Comparison of ENCODE assay signal across 8 mouse cellular contexts in genomic region chr6:30468684-30469083, GRCm38 (mm10). TPM values are rescaled to one million over a fixed set of nuclear protein-coding genes. Genes with fewer than 3 reads are reported as not detected.
DNase-seq lines count a peak whose midpoint lies in the region; ATAC-seq and TF ChIP-seq lines count a peak whose summit lies in the region.

No protein-coding gene starts in this region.

- no peak for ATAC-seq in neural tube, embryonic 11.5 days (ENCODE audit: insufficient read depth, low FRiP score, low TSS enrichment)
- ATAC-seq in embryonic facial prominence, embryonic 12.5 days (ENCODE audit: insufficient number of reproducible peaks, insufficient read depth, low FRiP score, low TSS enrichment) = no peak
- no peak for ATAC-seq in hindbrain, embryonic 12.5 days (ENCODE audit: low FRiP score)
- no peak for ATAC-seq in liver, postnatal 0 days
- no peak for ATAC-seq in inflammation-experienced regulatory T-cells, adult 6 months

- H3K9ac ChIP-seq in neural tube, embryonic 11.5 days (ENCODE audit: low read length) = no peak overlapping the region
- H3K9ac ChIP-seq in embryonic facial prominence, embryonic 12.5 days = no peak overlapping the region
- H3K9ac ChIP-seq in hindbrain, embryonic 12.5 days = no peak overlapping the region
- H3K9ac ChIP-seq in liver, postnatal 0 days (replicated peaks) = no peak overlapping the region

- no peaks in the 10 kb centered on the region for H3K9me3 ChIP-seq in neural tube, embryonic 11.5 days (ENCODE audit: control insufficient read depth, low read length)
- no peaks in the 10 kb centered on the region for H3K9me3 ChIP-seq in embryonic facial prominence, embryonic 12.5 days
- no peaks in the 10 kb centered on the region for H3K9me3 ChIP-seq in hindbrain, embryonic 12.5 days (replicated peaks)
- no peaks in the 10 kb centered on the region for H3K9me3 ChIP-seq in liver, postnatal 0 days (ENCODE audit: low read length)

- no peaks in the 10 kb centered on the region for H3K36me3 ChIP-seq in neural tube, embryonic 11.5 days (ENCODE audit: control insufficient read depth, insufficient read depth, low read length)
- H3K36me3 ChIP-seq in embryonic facial prominence, embryonic 12.5 days = no peaks in the 10 kb centered on the region
- H3K36me3 ChIP-seq in hindbrain, embryonic 12.5 days = no peaks in the 10 kb centered on the region
- no peaks in the 10 kb centered on the region for H3K36me3 ChIP-seq in liver, postnatal 0 days (replicated peaks; ENCODE audit: insufficient read depth, low read length)

- no peak overlapping the region for H3K27ac ChIP-seq in neural tube, embryonic 11.5 days (ENCODE audit: low read depth, low read length)
- H3K27ac ChIP-seq in embryonic facial prominence, embryonic 12.5 days = 0 out of 2 replicates have a peak overlapping the region, but pooled peaks have one; percentile 17
- H3K27ac ChIP-seq in hindbrain, embryonic 12.5 days = peak overlapping the region; percentile 30; the same call in 1 of the 2 replicates
- no peak overlapping the region for H3K27ac ChIP-seq in liver, postnatal 0 days (ENCODE audit: low read depth)

- H3K4me2 ChIP-seq in neural tube, embryonic 11.5 days (ENCODE audit: low read depth) = no peak overlapping the region
- H3K4me2 ChIP-seq in embryonic facial prominence, embryonic 12.5 days (replicated peaks) = no peak overlapping the region
- no peak overlapping the region for H3K4me2 ChIP-seq in hindbrain, embryonic 12.5 days (replicated peaks)
- no peak overlapping the region for H3K4me2 ChIP-seq in liver, postnatal 0 days (ENCODE audit: low read depth, low read length)

- H3K4me1 ChIP-seq in neural tube, embryonic 11.5 days (ENCODE audit: control insufficient read depth, insufficient read depth, low read length) = 0 out of 2 replicates have a peak, but pooled peaks cover 4% of the 10 kb centered on the region
- H3K4me1 ChIP-seq in embryonic facial prominence, embryonic 12.5 days = peaks cover 19% of the 10 kb centered on the region; the same call in 1 of the 2 replicates
- peaks cover 14% of the 10 kb centered on the region for H3K4me1 ChIP-seq in hindbrain, embryonic 12.5 days
- no peaks in the 10 kb centered on the region for H3K4me1 ChIP-seq in liver, postnatal 0 days (ENCODE audit: insufficient read depth)

- no peak for TF ChIP-seq EP300 in liver, postnatal 0 days (IDR thresholded peaks at IDR 0.05; ENCODE audit: low read depth)

- DNase-seq in neural tube, embryonic 11.5 days (ENCODE audit: low spot score) = peak; percentile 42
- DNase-seq in neural tube, embryonic 10.5 days (ENCODE audit: extremely low spot score, low spot score) = no peak
- DNase-seq in adrenal gland, postnatal 14 days = peak; percentile 67
- no peak for DNase-seq in liver, postnatal 0 days
- DNase-seq in thymus, postnatal 0 days (ENCODE audit: low spot score) = peak; percentile 24

- 62% methylated on average over 12 of the region's 12 CpGs for WGBS in neural tube, embryonic 11.5 days
- WGBS in embryonic facial prominence, embryonic 12.5 days = 54% methylated on average over 12 of the region's 12 CpGs
- WGBS in hindbrain, embryonic 12.5 days = 60% methylated on average over 12 of the region's 12 CpGs
- WGBS in liver, postnatal 0 days (ENCODE audit: insufficient replicate concordance) = 60% methylated on average over 12 of the region's 12 CpGs

- no peaks in the 10 kb centered on the region for H3K27me3 ChIP-seq in neural tube, embryonic 11.5 days (ENCODE audit: control insufficient read depth, insufficient read depth, low read length)
- no peaks in the 10 kb centered on the region for H3K27me3 ChIP-seq in embryonic facial prominence, embryonic 12.5 days
- no peaks in the 10 kb centered on the region for H3K27me3 ChIP-seq in hindbrain, embryonic 12.5 days
- H3K27me3 ChIP-seq in liver, postnatal 0 days (ENCODE audit: insufficient read depth, low read length) = no peaks in the 10 kb centered on the region

- no peak overlapping the region for H3K4me3 ChIP-seq in neural tube, embryonic 11.5 days (ENCODE audit: low read depth, low read length)
- no peak overlapping the region for H3K4me3 ChIP-seq in embryonic facial prominence, embryonic 12.5 days
- no peak overlapping the region for H3K4me3 ChIP-seq in hindbrain, embryonic 12.5 days
- no peak overlapping the region for H3K4me3 ChIP-seq in liver, postnatal 0 days (ENCODE audit: low read depth, low read length)

- peak; percentile 56 for TF ChIP-seq CTCF in liver, postnatal 0 days (IDR thresholded peaks at IDR 0.05; ENCODE audit: low read depth)

RNA-seq across cellular contexts. Expression of gene Tmem209, which starts 40.9 kb away (rescaled TPM):
- polyA plus RNA-seq in neural tube, embryonic 11.5 days (2014; fragmentation: Nextera tagmentation; extraction: Ambion mirVana) = 38.6 and 41.5 TPM in 2 replicates
- total RNA-seq in adrenal gland, postnatal 14 days (2021) = 24.1 and 24.7 TPM in 2 replicates
- 37.8 and 38.6 TPM in 2 replicates for polyA plus RNA-seq in embryonic facial prominence, embryonic 12.5 days (2016; fragmentation: Nextera tagmentation; extraction: Ambion mirVana)
- polyA plus RNA-seq in hindbrain, embryonic 12.5 days (2016; fragmentation: Nextera tagmentation; extraction: Ambion mirVana) = 37.0 and 38.9 TPM in 2 replicates
- polyA plus RNA-seq in liver, postnatal 0 days (2015; fragmentation: Nextera tagmentation; extraction: Ambion mirVana) = 10.8 and 12.6 TPM in 2 replicates
- polyA plus RNA-seq in thymus, postnatal 0 days (2015; fragmentation: Nextera tagmentation; extraction: Ambion mirVana) = 34.4 and 38.4 TPM in 2 replicates
- polyA plus RNA-seq in inflammation-experienced regulatory T-cells, adult 6 months (2017; shearing (Covaris generic)) = 10 to 100 TPM; 56.2 to 68.8 (median 61.0) TPM

RNA-seq across cellular contexts. Expression of gene Ssmem1, which starts 41.0 kb away (rescaled TPM):
- polyA plus RNA-seq in neural tube, embryonic 11.5 days (2014; fragmentation: Nextera tagmentation; extraction: Ambion mirVana) = 0.40 and 1.1 TPM in 2 replicates
- total RNA-seq in adrenal gland, postnatal 14 days (2021) = 0.33 TPM in 1 of 2 replicates, not detected in the other
- polyA plus RNA-seq in embryonic facial prominence, embryonic 12.5 days (2016; fragmentation: Nextera tagmentation; extraction: Ambion mirVana) = 0.14 and 0.33 TPM in 2 replicates
- 0.21 and 0.34 TPM in 2 replicates for polyA plus RNA-seq in hindbrain, embryonic 12.5 days (2016; fragmentation: Nextera tagmentation; extraction: Ambion mirVana)
- polyA plus RNA-seq in liver, postnatal 0 days (2015; fragmentation: Nextera tagmentation; extraction: Ambion mirVana) = not detected in 2 replicates
- polyA plus RNA-seq in thymus, postnatal 0 days (2015; fragmentation: Nextera tagmentation; extraction: Ambion mirVana) = 0.12 and 0.13 TPM in 2 replicates
- polyA plus RNA-seq in inflammation-experienced regulatory T-cells, adult 6 months (2017; shearing (Covaris generic)) = not detected

Comparison
In these comparisons a context has a peak if more than half of its experiments do, and no peak if none do; other contexts are left out.
1. DNase-seq: peak in neural tube, embryonic 11.5 days (single experiment), adrenal gland, postnatal 14 days (single experiment) and thymus, postnatal 0 days (single experiment); none in neural tube, embryonic 10.5 days (single experiment) and liver, postnatal 0 days (single experiment).
2. H3K27ac ChIP-seq: peak in embryonic facial prominence, embryonic 12.5 days (single experiment) and hindbrain, embryonic 12.5 days (single experiment); none in neural tube, embryonic 11.5 days (single experiment) and liver, postnatal 0 days (single experiment).